Mouse (Mus musculus) hematopoietic stem cell, adult 5-6 weeks (primary cell): ENCODE results near the gene Frk. TPM values are rescaled to one million over a fixed set of nuclear protein-coding genes. Genes with fewer than 3 reads are reported as not detected.
"Not testable (repeated sequence)": the region's sequence is repeated elsewhere in the genome, so short reads cannot be mapped to it uniquely, and the experiment has no call there.

ENCODE experiments used
- ATAC-seq, 2 experiments: fragments of 125-278 bp in 1 of 2; replicated peaks in 1 of 2; 2 replicates each; pipeline ENCODE4 v1.8.0; 2016 to 2017; ENCODE audit warnings: inconsistent platforms in 2 of 2, mild to moderate bottlenecking in 2 of 2, moderate number of reproducible peaks in 2 of 2, low read depth in 1 of 2, moderate TSS enrichment in 1 of 2; ENCODE audit not compliant: low FRiP score in 2 of 2, poor library complexity in 2 of 2, severe bottlenecking in 2 of 2, insufficient read depth in 1 of 2, low TSS enrichment in 1 of 2
- total RNA-seq: library from RNA; stranded (forward); fragments of 172-1452, 232-1000 nt; gene quantifications from 2 replicates; pipeline ENCODE4 v1.2.3, GENCODE M21; 2017

Frk gene
- total RNA-seq, 1 experiment from 2014 or later = 0.40 TPM

DNA sequence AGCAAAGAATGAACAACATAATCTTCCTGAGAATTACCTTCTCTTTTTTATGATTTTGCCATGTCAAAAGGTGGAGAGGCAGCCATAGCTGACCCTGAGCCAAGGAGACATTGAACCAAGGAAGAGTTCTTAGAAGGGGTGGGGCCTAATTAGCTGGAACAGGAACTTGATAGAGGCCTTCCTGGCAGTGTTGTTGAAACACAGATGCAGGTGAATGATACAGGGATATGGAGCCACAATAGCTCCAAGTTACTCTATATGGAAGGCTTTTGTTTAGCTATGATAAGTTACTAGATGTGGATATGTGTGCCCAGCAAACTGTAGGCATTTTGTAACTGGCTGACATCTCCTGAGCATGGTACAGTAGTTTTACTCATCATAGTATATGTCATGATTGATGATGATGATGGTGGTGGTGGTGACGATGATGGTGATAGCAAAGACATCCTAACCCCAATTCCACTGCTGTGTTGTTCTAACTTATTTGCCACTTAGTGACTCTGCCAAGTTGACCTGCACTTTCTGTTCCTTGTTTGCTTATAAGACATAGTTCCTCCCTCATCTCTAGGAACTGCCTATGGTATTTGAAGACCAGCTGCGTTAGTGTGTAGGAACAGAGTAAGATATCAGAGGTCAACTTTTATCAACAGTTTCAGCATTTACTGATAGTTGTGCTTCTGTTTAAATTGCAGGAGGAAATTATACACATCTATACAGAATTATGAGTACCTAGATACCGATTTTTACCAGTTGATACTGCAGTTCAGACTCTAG is 58.7 kb downstream of the Frk start:
- no peak for ATAC-seq

DNA sequence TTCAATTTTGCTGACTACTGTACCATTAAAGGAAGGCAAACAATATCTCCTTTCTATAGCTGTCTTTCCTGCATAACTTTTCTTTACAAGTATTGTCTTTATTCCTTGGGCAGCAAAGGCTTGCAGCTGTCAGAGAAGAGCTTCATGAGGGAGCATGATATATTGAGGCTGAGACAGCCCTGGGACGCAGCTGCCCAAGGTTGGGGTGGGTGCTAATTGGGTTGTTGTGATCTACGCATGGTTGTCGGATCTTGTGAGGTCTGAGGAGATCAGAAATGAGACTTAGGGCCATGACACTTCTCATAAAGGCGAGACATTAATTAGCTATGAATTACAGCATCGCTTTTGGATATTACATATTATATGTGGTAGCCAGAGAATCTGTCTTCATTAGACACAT is 67.4 kb downstream of the Frk start:
- no peak for ATAC-seq

DNA sequence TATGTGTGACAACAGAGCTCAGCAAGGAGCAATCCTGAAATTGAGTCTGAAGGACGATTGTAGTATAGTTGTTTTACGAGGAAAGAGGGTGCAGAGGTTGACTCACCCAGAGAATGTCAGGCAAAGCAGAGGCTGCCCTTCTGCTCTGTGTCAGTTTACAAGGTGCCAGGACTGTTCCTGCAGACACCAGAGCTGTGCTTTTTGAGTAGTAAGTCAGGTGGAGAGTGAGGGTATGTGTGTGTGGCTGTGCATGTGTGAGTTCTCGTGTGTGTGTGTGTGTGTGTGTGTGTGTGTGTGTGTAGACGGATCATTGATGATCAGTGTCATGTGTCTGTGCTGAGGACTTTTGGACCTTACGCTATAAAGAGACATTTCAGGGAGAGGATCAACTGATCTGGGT is 68.4 kb downstream of the Frk start:
- ATAC-seq = no peak

DNA sequence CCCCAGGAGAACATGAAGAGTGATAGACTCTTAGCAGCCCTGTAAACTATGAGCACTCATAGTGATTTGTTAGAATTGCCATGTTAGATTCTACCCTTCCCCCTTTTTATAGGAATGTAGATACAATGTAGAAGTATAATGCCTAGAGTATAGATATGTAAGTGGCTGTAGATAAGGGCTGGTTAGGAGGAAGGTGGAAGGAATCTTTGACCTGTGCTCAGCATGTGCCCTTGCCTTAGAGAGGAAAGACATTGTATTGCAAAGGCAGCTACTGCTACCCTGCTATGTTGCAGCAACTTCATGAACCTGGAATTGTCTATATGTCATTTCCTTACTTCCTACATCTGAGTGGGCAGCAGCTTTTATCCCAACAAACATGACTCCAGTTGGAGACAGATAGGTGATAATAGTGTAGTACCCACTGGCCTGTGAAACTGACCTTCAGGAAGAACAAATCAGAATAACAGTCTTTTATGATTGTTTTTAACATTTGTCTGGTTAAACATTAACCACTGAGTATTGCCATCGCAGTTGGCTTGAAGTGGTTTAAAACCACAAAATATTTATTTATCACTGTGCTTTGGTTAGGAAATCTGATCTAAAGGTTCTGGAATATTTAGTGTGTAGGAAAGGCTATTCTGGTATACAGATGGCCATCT is 80.4 kb downstream of the Frk start:
- no peak for ATAC-seq

DNA sequence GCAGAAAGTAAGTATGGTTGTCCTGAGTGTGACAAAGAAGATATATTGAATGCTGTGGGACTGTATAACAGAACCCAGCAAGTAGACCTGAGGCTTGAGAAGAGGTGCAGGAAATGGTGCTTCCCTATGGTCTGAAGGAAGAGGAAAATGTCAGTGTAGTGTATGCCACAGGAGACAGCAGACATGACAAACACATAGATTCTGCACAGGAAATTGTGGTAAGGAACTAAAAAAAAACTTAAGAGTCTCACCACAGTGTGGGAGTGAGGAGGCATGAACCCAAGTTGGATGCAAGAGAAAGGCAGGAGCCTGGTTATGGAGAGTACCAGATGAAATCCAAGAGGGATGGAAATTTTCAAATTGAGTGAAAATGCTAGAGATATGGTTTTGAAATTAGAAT is 132.3 kb downstream of the Frk start:
- peak; percentile 25 to 65; a peak in 2 of 4 replicates for ATAC-seq

DNA sequence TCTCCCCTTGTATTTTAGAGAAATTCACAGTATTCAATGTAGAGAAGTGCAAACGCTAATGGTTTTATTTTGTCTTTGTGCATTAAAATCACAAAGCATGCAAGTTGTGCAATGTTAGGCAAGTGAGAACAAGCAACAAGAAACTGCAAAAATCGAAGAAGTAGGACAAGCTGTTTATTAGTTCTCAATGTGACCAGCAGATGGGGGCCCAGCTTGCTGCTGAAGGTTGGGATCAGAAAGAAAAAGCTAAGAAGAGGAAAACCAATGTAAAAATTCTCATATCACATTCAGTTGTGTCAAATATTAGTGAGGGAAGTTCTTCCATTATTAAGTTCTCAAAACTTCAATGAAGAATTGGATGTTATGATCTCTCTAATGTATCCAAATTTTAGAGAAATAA is 134.0 kb downstream of the Frk start:
- ATAC-seq = no peak

DNA sequence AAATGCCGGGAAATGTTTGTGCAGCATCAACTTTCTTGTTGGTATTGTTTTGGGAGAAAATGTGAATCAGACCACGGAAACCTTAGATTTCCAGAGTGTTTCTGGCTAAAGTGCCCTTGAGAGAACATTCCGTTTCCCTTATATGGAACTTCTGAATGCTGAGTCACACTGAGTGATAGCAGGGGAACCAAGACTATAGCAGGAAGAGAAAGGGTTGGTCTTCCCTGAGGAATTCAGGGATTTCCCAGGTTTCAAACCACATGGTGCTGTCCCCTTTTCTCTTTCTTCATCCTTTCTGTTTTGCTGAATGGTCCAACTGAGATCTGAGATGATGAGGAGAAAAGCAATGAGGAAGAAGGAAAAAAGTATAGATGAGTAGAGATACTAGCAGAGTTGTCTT is 135.3 kb downstream of the Frk start:
- no peak for ATAC-seq

DNA sequence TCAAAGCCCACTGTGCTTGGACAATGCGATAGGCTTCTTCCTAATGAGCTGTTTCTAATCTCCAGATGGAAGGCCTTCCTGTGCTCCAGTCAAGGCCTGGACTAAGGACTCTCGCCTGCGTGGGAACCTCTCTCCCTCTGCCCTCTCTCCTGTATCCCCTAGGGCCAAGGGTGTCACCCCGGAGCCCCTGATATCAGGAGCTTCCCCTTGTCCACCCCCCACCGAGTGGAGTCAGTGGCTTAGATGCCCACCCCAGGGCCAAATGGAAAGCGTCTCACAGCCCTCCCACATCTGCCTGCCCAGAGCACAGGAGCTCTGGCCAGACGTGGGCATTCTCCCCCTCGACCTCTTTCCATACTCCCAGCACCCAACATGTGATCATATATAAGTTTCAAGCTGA is 137.3 kb downstream of the Frk start:
- not testable (repeated sequence) for ATAC-seq

DNA sequence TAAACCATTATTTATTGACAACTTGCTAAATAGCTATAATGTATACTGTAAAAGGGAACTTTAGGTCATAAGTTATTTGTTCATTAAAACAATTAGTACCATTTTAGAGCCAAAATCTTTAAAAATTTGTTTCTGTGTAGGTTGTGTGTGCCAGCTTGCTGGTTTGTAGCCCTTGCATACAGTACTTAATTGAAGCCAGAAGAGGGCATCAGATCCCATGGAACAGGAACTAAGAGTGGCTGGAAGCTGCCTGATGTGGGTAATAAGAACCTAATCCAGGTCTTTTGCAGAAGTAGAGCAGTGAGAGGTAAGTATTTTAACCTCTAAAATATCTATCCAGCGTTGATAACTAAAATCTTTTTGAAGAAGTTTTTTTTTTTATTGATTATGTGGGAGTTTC is 155.0 kb downstream of the Frk start:
- ATAC-seq = peak in 1 of 2 experiments; percentile 62; a peak in 1 of 4 replicates

Other genes with a start within 250 kb of the Frk start
- 88.4 and 89.4 TPM in 2 replicates for gene Tspyl1, start 201.2 kb upstream of the Frk start, total RNA-seq
- 5.8 and 13.6 TPM in 2 replicates for gene Tspyl4, start 186.0 kb upstream of the Frk start, total RNA-seq
- not detected in 2 replicates for gene Col10a1, start 93.4 kb upstream of the Frk start, total RNA-seq
- gene Nt5dc1, start 64.8 kb upstream of the Frk start, total RNA-seq = 53.0 and 53.5 TPM in 2 replicates